Mouse (Mus musculus) midbrain, embryonic 14.5 days (tissue): ENCODE results near the gene Ggt5. TPM values are rescaled to one million over a fixed set of nuclear protein-coding genes. Genes with fewer than 3 reads are reported as not detected.
"Not testable (repeated sequence)": the region's sequence is repeated elsewhere in the genome, so short reads cannot be mapped to it uniquely, and the experiment has no call there.

ENCODE experiments used
- ATAC-seq: fragments of 200-750 bp; cut with Nextera tagmentation; 2 replicates; pipeline ENCODE4 v1.8.0; 2017; ENCODE audit warnings: moderate number of reproducible peaks, moderate library complexity; ENCODE audit not compliant: low FRiP score, low TSS enrichment
- DNase-seq: peaks from one replicate; pipeline ENCODE4 v3.0.0-alpha.2; 2015
- H3K27ac ChIP-seq: fragments of 300-500 bp; sonication (generic); replicated peaks from 2 replicates; pipeline ENCODE4 v1.5.1; 2014; ENCODE audit warnings: mild to moderate bottlenecking, low read depth, low read length, moderate library complexity
- H3K27me3 ChIP-seq: fragments of 300-500 bp; sonication (generic); 2 replicates; pipeline ENCODE4 v1.6.1; 2014; ENCODE audit warnings: low read length, control low read depth, mixed read lengths; ENCODE audit not compliant: control insufficient read depth, insufficient read depth
- H3K36me3 ChIP-seq: fragments of 300-500 bp; sonication (generic); 2 replicates; pipeline ENCODE4 v1.6.1; 2014; ENCODE audit warnings: low read length, control low read depth; ENCODE audit not compliant: control insufficient read depth, insufficient read depth
- H3K4me1 ChIP-seq: fragments of 300-500 bp; sonication (generic); 2 replicates; pipeline ENCODE4 v1.6.1; 2014; ENCODE audit warnings: mild to moderate bottlenecking, antibody characterized with exemption, low read length, control low read depth; ENCODE audit not compliant: control insufficient read depth, insufficient read depth
- H3K4me2 ChIP-seq: fragments of 300-500 bp; sonication (generic); 2 replicates; pipeline ENCODE4 v1.6.1; 2014; ENCODE audit warnings: mild to moderate bottlenecking, low read length, moderate library complexity
- H3K4me3 ChIP-seq: fragments of 300-500 bp; sonication (generic); replicated peaks from 2 replicates; pipeline ENCODE4 v1.5.1; 2014; ENCODE audit warnings: low read depth, low read length
- H3K9ac ChIP-seq: fragments of 300-500 bp; sonication (generic); replicated peaks from 2 replicates; pipeline ENCODE4 v1.6.1; 2014; ENCODE audit warnings: mild to moderate bottlenecking, low read length, moderate library complexity
- H3K9me3 ChIP-seq: fragments of 300-500 bp; sonication (generic); 2 replicates; pipeline ENCODE4 v1.6.1; 2016; ENCODE audit warnings: low read length, control low read depth, mixed read lengths; ENCODE audit not compliant: control insufficient read depth
- WGBS: fragments of 180-500 bp; shearing (Covaris S2); extraction: QIAGEN DNeasy Blood & Tissue Kit; methylation state at CpG from one replicate; pipeline ENCODE4 v1.1.7; 2014; 5-methylcytosine and 5-hydroxymethylcytosine counted together
- polyA plus RNA-seq: library from polyadenylated mRNA; unstranded; fragments of >200 nt; fragmentation: Nextera tagmentation; extraction: Ambion mirVana; gene quantifications from 2 replicates; pipeline ENCODE4 v1.2.1, GENCODE M21; 2014

Ggt5 gene
- polyA plus RNA-seq, 1 experiment from 2014 or later, result 1.9 TPM

- Histone ChIP-seq H3K36me3 (no peaks in the 10 kb centered on the region), H3K9ac (no peak overlapping the region), H3K4me1 (peaks cover 7% of the 10 kb centered on the region), H3K27me3 (peaks cover 4% of the 10 kb centered on the region; the same call in 1 of the 2 replicates), H3K4me2 (no peak overlapping the region), H3K27ac (no peak overlapping the region), H3K9me3 (no peaks in the 10 kb centered on the region), H3K4me3 (no peak overlapping the region)
- ATAC-seq (no peak), DNase-seq (no peak)
- WGBS, result 77% methylated on average over 6 of the region's 6 CpGs
Measured at GRCm38 (mm10) chr10:75565436-75565835, 23.7 kb upstream of the Ggt5 start.

- no peak for ATAC-seq
- 88% methylated on average over 7 of the region's 7 CpGs for WGBS
- H3K27ac ChIP-seq, result no peak overlapping the region
Measured at GRCm38 (mm10) chr10:75565906-75566305, 23.2 kb upstream of the Ggt5 start.

GRCm38 (mm10) chr10:75566321-75566720 lies 22.8 kb upstream of the Ggt5 start:
- Histone ChIP-seq H3K9ac (no peak overlapping the region), H3K36me3 (no peaks in the 10 kb centered on the region), H3K27ac (no peak overlapping the region), H3K4me3 (no peak overlapping the region), H3K27me3 (peaks cover 4% of the 10 kb centered on the region; the same call in 1 of the 2 replicates), H3K4me1 (no peaks in the 10 kb centered on the region), H3K4me2 (no peak overlapping the region), H3K9me3 (no peaks in the 10 kb centered on the region)
- 85% methylated on average over 5 of the region's 5 CpGs for WGBS
- ATAC-seq (no peak), DNase-seq (no peak)

More at GRCm38 (mm10) chr10:75565906-75566305, 23.2 kb upstream of the Ggt5 start:
- Histone ChIP-seq H3K4me2 (no peak overlapping the region), H3K36me3 (no peaks in the 10 kb centered on the region), H3K4me1 (peaks cover 3% of the 10 kb centered on the region), H3K4me3 (no peak overlapping the region), H3K9me3 (no peaks in the 10 kb centered on the region), H3K9ac (no peak overlapping the region), H3K27me3 (peaks cover 4% of the 10 kb centered on the region; the same call in 1 of the 2 replicates)
- DNase-seq, result no peak

GRCm38 (mm10) chr10:75566765-75567164 lies 22.4 kb upstream of the Ggt5 start:
- not testable (repeated sequence) for DNase-seq, H3K9ac ChIP-seq, H3K4me3 ChIP-seq, H3K27ac ChIP-seq, H3K4me1 ChIP-seq, ATAC-seq, H3K4me2 ChIP-seq, H3K9me3 ChIP-seq, H3K36me3 ChIP-seq, H3K27me3 ChIP-seq
- 81% methylated on average over 2 of the region's 2 CpGs for WGBS

- Histone ChIP-seq H3K4me1 (no peaks in the 10 kb centered on the region), H3K36me3 (no peaks in the 10 kb centered on the region), H3K9me3 (no peaks in the 10 kb centered on the region), H3K4me3 (no peak overlapping the region), H3K9ac (no peak overlapping the region), H3K27me3 (peaks cover 4% of the 10 kb centered on the region; the same call in 1 of the 2 replicates), H3K27ac (no peak overlapping the region), H3K4me2 (no peak overlapping the region)
- WGBS, result 44% methylated on average over 5 of the region's 5 CpGs
- ATAC-seq, result no peak
- DNase-seq, result no peak
Measured at GRCm38 (mm10) chr10:75568029-75568428, 21.1 kb upstream of the Ggt5 start.

- Histone ChIP-seq H3K9ac (no peak overlapping the region), H3K36me3 (no peaks in the 10 kb centered on the region), H3K27me3 (peaks cover 4% of the 10 kb centered on the region; the same call in 1 of the 2 replicates), H3K4me2 (no peak overlapping the region), H3K4me3 (no peak overlapping the region), H3K9me3 (no peaks in the 10 kb centered on the region), H3K27ac (no peak overlapping the region), H3K4me1 (no peaks in the 10 kb centered on the region)
- ATAC-seq (no peak), DNase-seq (no peak)
- 7% methylated on average over 11 of the region's 11 CpGs for WGBS
Measured at GRCm38 (mm10) chr10:75568441-75568840, 20.7 kb upstream of the Ggt5 start.

GRCm38 (mm10) chr10:75568851-75569250 lies 20.3 kb upstream of the Ggt5 start:
- DNase-seq (no peak), ATAC-seq (no peak)
- Histone ChIP-seq H3K27ac (no peak overlapping the region), H3K9ac (no peak overlapping the region), H3K4me1 (no peaks in the 10 kb centered on the region), H3K27me3 (peaks cover 4% of the 10 kb centered on the region; the same call in 1 of the 2 replicates), H3K9me3 (no peaks in the 10 kb centered on the region), H3K4me2 (no peak overlapping the region), H3K4me3 (no peak overlapping the region), H3K36me3 (no peaks in the 10 kb centered on the region)
- WGBS, result 17% methylated on average over 4 of the region's 4 CpGs

GRCm38 (mm10) chr10:75570981-75571657 lies 18.0 kb upstream of the Ggt5 start:
- no peaks in the 10 kb centered on the region for H3K9me3 ChIP-seq
- no peak overlapping the region for H3K9ac ChIP-seq
- H3K27ac ChIP-seq, result no peak overlapping the region
- no peak overlapping the region for H3K4me2 ChIP-seq
- H3K27me3 ChIP-seq, result peaks cover 4% of the 10 kb centered on the region; the same call in 1 of the 2 replicates
- H3K36me3 ChIP-seq, result no peaks in the 10 kb centered on the region
- no peak; the same call in 1 of the 2 replicates for ATAC-seq
- WGBS, result 29% methylated on average over 10 of the region's 10 CpGs
- no peak for DNase-seq
- no peak overlapping the region for H3K4me3 ChIP-seq
- no peaks in the 10 kb centered on the region for H3K4me1 ChIP-seq

GRCm38 (mm10) chr10:75571937-75572336 lies 17.2 kb upstream of the Ggt5 start:
- Histone ChIP-seq H3K4me2 (no peak overlapping the region), H3K9me3 (no peaks in the 10 kb centered on the region), H3K27ac (no peak overlapping the region), H3K27me3 (peaks cover 4% of the 10 kb centered on the region; the same call in 1 of the 2 replicates), H3K36me3 (no peaks in the 10 kb centered on the region), H3K4me1 (no peaks in the 10 kb centered on the region), H3K9ac (no peak overlapping the region), H3K4me3 (no peak overlapping the region)
- DNase-seq, result no peak
- ATAC-seq, result no peak
- 42% methylated on average over 9 of the region's 9 CpGs for WGBS
